Mouse (Mus musculus): ENCODE measurements at regions not wholly inside any gene's neighbourhood (a gene's known extent, or its start where the extent isn't known, plus 50 kb on each side); places are given as distances from the start of the nearest gene placed in this dataset.

- Histone ChIP-seq H3K27me3 (ENCODE audit: control insufficient read depth in 1 of 2, insufficient read depth in 2 of 2, low read length in 2 of 2) (no peaks in the 10 kb centered on the region), H3K4me3 (ENCODE audit: control insufficient read depth in 1 of 2, insufficient read depth in 1 of 2, low read depth in 2 of 2, low read length in 2 of 2) (no peak overlapping the region), H3K9ac (ENCODE audit: control insufficient read depth, low read depth, low read length, poor library complexity, severe bottlenecking) (no peak overlapping the region), H3K27ac (ENCODE audit: control insufficient read depth, low read depth, low read length) (no peak overlapping the region), H3K9me3 (replicated peaks; ENCODE audit: insufficient read depth, low read length) (no peaks in the 10 kb centered on the region), H3K79me2 (ENCODE audit: control insufficient read depth, insufficient read depth, low read length, poor library complexity) (no peaks in the 10 kb centered on the region), H3K36me3 (ENCODE audit: control insufficient read depth in 1 of 2, insufficient read depth in 2 of 2, low read length in 2 of 2) (no peaks in the 10 kb centered on the region), H3K4me1 (ENCODE audit: control insufficient read depth in 1 of 2, insufficient read depth in 2 of 2, low read length in 2 of 2) (no peaks in the 10 kb centered on the region)
- no peak for TF ChIP-seq TBP (IDR thresholded peaks at IDR 0.05; ENCODE audit: low read depth, low read length)
- TF ChIP-seq SIN3A (IDR thresholded peaks at IDR 0.05; ENCODE audit: low read length) = no peak
- no peak for TF ChIP-seq MYB (IDR thresholded peaks at IDR 0.05; ENCODE audit: low read depth, low read length)
- no peak for TF ChIP-seq ETS1 (IDR thresholded peaks at IDR 0.05; ENCODE audit: low read depth, low read length)
- TF ChIP-seq TCF12 (IDR thresholded peaks at IDR 0.05; ENCODE audit: low read depth, low read length) = no peak
- TF ChIP-seq CTCF (IDR thresholded peaks at IDR 0.05 in 2 of 3, conservative IDR thresholded peaks at IDR 0.05 in 1 of 3; ENCODE audit: control insufficient read depth in 1 of 3, insufficient read depth in 1 of 3, low read depth in 2 of 3, low read length in 3 of 3, poor library complexity in 1 of 3, severe bottlenecking in 1 of 3) = no peak
- no peak for TF ChIP-seq CHD2 (IDR thresholded peaks at IDR 0.05; ENCODE audit: low read length)
- no peak for TF ChIP-seq NELFE (IDR thresholded peaks at IDR 0.05; ENCODE audit: low read depth, low read length)
- no peak for TF ChIP-seq USF2 (IDR thresholded peaks at IDR 0.05; ENCODE audit: borderline replicate concordance in 1 of 2, insufficient read depth in 1 of 2, low read depth in 1 of 2, low read length in 2 of 2)
- no peak for TF ChIP-seq CHD1 (IDR thresholded peaks at IDR 0.05; ENCODE audit: low read depth, low read length)
- TF ChIP-seq POLR2AphosphoS2 (IDR thresholded peaks at IDR 0.05; ENCODE audit: low read length) = no peak
- TF ChIP-seq SMC3 (IDR thresholded peaks at IDR 0.05; ENCODE audit: low read depth, low read length) = no peak
- no peak for TF ChIP-seq NRF1 (IDR thresholded peaks at IDR 0.05; ENCODE audit: insufficient read depth, low read depth, low read length, poor library complexity, severe bottlenecking)
- no peak for TF ChIP-seq ZNF384 (IDR thresholded peaks at IDR 0.05; ENCODE audit: low read depth, low read length)
- TF ChIP-seq ELF1 (IDR thresholded peaks at IDR 0.05; ENCODE audit: low read depth, low read length) = no peak
- no peak for TF ChIP-seq MYC (IDR thresholded peaks at IDR 0.05; ENCODE audit: low read depth, low read length)
- no peak for DNase-seq (ENCODE audit: low read depth, low spot score)
Observed at GRCm38 (mm10) chr7:125115322-125115996, 329.0 kb upstream of the Kdm8 start.

DNA sequence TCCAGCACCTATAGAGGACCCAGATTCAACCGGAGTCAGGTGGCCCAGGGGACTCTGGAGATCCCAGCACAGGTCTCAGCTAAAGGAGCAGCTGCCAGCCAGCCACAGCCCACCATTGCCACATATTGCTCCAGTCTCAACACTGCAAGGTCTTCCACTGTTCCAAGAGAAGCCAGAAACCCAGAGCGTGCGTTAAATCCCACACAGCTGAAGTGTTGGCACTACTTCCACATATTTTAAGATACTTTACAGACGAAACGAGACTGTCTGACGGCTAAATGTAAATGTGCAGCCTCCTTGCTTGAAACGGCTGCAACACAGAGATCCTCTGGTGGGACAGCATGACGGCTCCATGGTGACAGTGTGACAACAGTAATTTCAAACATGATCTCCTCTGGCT lies 327.3 kb upstream of the Kdm8 start:
- H3K27ac ChIP-seq (ENCODE audit: control insufficient read depth, low read depth, low read length) = no peak overlapping the region
- H3K9me3 ChIP-seq (replicated peaks; ENCODE audit: insufficient read depth, low read length) = no peaks in the 10 kb centered on the region
- no peaks in the 10 kb centered on the region for H3K4me1 ChIP-seq (ENCODE audit: control insufficient read depth in 1 of 2, insufficient read depth in 2 of 2, low read length in 2 of 2)
- H3K4me3 ChIP-seq (ENCODE audit: control insufficient read depth in 1 of 2, insufficient read depth in 1 of 2, low read depth in 2 of 2, low read length in 2 of 2) = no peak overlapping the region
- no peaks in the 10 kb centered on the region for H3K36me3 ChIP-seq (ENCODE audit: control insufficient read depth in 1 of 2, insufficient read depth in 2 of 2, low read length in 2 of 2)
- no peak overlapping the region for H3K9ac ChIP-seq (ENCODE audit: control insufficient read depth, low read depth, low read length, poor library complexity, severe bottlenecking)
- H3K27me3 ChIP-seq (ENCODE audit: control insufficient read depth in 1 of 2, insufficient read depth in 2 of 2, low read length in 2 of 2) = no peaks in the 10 kb centered on the region
- H3K79me2 ChIP-seq (ENCODE audit: control insufficient read depth, insufficient read depth, low read length, poor library complexity) = no peaks in the 10 kb centered on the region
- DNase-seq (ENCODE audit: low read depth, low spot score) = no peak
- TF ChIP-seq CTCF (IDR thresholded peaks at IDR 0.05 in 2 of 3, conservative IDR thresholded peaks at IDR 0.05 in 1 of 3; ENCODE audit: control insufficient read depth in 1 of 3, insufficient read depth in 1 of 3, low read depth in 2 of 3, low read length in 3 of 3, poor library complexity in 1 of 3, severe bottlenecking in 1 of 3) (no peak), POLR2A (IDR thresholded peaks at IDR 0.05; ENCODE audit: control insufficient read depth in 1 of 2, insufficient read depth in 1 of 2, low read depth in 1 of 2, low read length in 2 of 2, poor library complexity in 1 of 2) (no peak), ETS1 (IDR thresholded peaks at IDR 0.05; ENCODE audit: low read depth, low read length) (no peak), MEF2A (IDR thresholded peaks at IDR 0.05; ENCODE audit: extremely low read depth, insufficient replicate concordance, low read depth, low read length, poor library complexity, severe bottlenecking) (no peak), ZNF384 (IDR thresholded peaks at IDR 0.05; ENCODE audit: low read depth, low read length) (no peak), MYC (IDR thresholded peaks at IDR 0.05; ENCODE audit: low read depth, low read length) (no peak), MYB (IDR thresholded peaks at IDR 0.05; ENCODE audit: low read depth, low read length) (no peak), CHD2 (IDR thresholded peaks at IDR 0.05; ENCODE audit: low read length) (no peak), ZC3H11A (IDR thresholded peaks at IDR 0.05; ENCODE audit: low read depth, low read length) (no peak)

Measured in MEL (cell line).